Mouse (Mus musculus): ENCODE measurements at regions not wholly inside any gene's neighbourhood (a gene's known extent, or its start where the extent isn't known, plus 50 kb on each side); places are given as distances from the start of the nearest gene placed in this dataset.

DNA sequence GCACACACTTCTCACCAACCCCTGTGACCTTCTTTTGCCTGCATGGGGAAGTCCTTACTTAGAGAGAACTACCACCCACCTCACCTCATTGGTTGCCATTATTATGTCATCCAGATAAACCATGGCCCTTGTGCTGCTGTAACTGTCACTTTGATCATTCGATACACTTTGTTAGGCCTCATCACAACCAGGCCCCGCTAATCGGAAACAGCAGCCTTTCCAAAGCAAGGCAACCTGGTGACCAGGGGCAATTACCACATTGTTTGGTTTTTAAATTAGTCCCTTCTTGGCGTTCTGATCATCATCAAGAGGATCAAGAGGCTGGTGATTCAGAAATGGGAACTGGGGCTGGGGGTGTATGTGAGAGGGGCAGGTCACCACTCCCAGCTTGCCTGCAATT is 208.9 kb upstream of the Meis1 start:
- no peak for DNase-seq (ENCODE audit: low read depth, low spot score)

DNA sequence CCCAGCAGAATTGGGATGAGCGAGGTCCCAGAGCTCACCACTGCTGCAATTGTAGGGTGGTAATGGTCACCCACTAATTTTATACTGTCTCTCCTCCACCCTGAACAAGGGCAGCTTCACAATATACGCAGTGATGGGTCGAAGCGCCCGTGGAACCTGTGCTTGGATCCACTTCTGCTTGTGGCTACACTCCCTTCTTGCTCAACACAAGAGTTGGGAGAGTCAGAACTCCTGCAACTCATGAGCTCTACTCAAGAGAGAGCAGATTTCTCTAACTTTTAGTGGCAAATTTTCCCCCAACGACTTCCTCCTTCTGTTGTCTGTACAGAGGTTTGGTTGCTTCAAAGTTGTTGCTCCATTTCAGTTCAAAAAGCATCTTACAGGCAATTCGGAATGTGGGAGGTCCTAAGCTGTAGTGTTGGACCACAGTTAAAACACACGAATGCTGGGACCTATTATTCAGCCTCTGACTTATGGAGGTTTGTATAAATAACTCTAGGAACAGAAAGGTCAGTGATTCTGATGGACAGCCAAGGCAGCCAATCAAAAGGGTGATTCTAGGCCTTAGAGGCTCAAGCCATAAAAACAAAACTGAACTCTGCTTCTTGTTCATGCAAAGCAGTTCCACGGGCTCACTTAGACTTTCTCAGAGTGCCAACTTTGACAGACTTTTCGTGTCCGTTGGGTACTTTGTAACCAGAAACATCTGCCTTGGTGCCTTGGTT is 227.8 kb upstream of the Meis1 start:
- DNase-seq (ENCODE audit: low read depth, low spot score) = no peak

DNA sequence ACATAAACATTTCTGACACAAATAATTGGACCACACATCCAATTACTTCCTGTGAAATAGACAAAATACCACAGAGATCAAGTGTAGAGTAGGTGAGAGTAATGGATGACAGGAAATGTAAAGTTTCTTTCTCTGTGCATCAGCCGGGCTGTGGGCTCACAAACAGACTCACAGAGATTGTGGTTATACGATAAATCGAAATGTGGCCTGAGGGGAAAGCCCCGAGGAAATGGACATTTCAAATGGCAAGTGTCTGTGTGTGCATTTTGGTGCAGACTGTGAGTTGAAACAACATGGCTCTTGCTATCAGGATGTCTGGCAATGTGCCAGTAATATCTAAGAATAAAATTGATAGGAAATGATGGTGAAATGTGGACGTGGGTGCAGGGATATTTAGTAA is 234.8 kb upstream of the Meis1 start:
- DNase-seq (ENCODE audit: low read depth, low spot score) = no peak

DNA sequence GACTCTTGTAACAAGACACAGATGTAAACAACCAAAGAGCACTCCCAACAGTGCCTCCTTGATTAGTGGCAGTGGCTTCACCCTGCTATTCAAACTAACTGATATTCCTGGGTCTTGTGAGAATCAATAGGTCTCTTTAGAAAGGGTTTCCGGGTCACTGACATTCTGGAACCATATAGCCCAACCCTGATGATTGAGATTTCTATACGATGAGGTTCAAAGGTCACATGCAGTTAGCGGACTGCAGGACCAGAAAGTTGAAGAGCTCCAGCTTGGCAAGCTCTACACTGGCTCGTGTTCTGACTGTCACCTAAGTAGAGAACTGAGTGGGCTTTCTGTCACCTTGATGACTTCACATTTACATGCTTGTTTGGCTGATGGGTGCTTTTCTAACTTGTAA is 235.4 kb upstream of the Meis1 start:
- no peak for DNase-seq (ENCODE audit: low read depth, low spot score)

DNA sequence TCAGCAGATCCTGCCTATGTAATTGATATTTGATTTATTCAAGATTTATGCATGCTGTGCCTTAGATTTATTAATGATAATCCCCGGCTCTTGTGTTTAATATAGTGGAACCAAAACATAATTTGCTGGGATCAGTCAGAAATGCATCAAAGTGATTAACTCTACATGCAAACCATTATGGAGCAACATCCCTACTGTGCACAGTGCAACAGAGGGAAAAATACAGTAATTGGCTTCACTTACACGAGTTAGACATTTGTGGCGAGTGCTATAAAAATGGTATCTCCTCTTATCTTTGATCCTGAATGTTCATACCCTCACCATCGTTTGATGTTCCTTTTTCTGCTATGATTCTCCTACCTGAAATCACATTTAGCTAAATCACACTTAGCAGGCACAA is 238.8 kb upstream of the Meis1 start:
- no peak for DNase-seq (ENCODE audit: low read depth, low spot score)

DNA sequence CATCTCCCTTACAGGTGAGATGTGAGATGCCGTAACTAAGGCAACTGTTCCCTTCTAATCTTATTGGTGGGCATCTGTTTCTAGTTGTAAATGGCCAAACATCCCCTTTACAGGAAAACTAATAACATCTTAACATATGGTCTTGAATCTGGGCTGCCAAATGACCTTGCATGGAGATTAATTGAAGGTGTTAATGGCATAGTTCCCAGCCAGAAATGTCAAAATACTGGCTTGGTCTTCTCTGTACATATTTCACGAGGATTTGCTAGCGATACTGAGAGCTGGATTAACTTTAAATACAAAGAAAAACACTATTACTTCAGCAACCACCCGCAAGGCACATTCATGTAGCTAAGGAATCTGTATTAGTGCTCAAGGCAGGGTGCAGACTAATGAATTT is 244.0 kb upstream of the Meis1 start:
- DNase-seq (ENCODE audit: low read depth, low spot score) = no peak

DNA sequence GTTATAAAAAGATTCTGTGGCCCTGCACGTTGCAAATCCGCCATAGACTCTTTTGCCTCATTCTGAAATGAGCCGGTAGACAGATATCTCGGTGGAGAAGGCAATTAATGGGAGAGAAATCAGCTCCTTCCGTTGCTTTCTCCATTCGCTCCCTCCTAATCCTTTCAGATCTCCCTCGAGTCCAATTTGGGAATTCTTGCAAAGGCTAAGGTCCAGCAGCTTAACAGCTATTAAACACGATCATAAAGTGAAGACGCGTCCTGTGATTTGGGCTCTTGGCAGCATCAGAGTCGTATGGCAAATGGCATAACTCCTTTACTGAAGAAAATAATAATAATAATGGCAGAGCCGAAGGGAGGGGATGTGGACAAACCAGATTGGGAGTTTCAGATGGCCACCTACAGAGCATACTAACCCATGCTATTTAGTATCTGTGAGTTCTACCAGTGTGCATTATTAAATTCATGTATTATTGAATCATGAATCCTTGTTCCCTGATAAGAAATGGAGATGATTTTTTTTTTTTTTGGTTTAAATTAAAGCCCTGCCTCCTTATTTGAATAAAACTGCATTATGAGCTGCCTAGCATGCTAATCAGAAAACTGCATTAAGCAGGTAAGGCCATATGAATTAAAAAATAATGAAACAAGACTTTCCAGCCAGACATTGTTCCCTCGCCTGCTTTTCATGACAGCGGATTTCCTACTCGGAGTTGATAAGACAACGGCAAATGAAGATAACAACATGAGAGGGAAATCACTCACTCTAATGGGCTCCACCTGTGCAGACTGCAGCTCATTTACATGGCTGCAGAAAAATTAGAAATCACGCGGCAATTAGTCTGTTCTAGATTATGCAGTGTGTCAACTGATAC is 246.2 kb upstream of the Meis1 start:
- DNase-seq (ENCODE audit: low read depth, low spot score) = no peak

DNA sequence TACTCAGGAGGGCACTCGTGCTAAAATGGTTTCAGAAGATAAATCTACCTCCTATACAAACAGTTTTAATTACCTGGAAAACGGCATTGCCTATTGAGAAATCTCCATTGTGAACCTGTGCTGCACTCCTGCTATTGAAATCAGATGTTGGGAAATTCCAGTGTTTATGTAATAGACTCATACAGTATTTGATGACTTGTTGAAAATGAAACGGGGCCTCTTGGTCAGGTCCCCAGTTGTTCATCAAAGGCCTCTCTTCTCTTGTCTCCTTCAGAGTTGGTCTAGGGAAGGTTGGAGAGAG is 246.8 kb upstream of the Meis1 start:
- DNase-seq (ENCODE audit: low read depth, low spot score) = no peak

DNA sequence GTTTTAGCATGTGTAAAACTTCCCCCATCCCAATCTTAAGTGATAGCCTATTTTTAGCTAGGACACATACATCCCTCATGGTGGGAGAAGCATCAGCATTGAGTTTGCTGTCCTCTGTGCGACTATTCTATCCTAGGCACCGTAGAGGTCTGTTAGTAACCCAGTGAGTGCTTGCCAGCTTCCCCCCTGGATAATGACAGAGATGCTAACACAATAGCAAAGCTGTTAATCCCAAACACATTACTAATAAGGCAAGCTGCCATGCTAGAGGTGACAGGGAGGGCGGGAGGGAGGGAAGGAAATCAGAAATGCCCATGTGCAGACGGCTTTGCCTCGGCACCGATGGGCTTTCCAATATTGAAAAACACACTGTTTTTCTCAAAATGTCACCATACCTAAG is 272.2 kb upstream of the Meis1 start:
- no peak for DNase-seq (ENCODE audit: low read depth, low spot score)

DNA sequence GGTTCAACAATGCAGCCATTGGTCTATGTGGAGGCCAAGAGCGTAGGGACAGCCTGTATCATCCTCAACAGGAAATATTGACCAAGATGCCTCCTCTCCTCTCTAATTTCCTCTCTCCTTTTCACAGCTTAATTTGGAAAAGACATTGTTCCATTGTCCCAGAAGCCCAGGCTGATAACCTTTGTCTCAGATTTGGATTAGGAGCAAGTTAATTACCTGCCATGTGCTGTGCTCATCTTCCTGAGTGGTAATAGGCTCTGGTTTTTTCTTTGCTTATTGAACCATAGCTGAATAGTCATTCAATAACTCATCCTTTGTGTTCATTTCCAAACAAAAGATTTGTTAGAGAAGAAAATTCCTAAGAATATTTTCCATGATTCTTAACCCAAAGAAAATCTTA is 280.6 kb upstream of the Meis1 start:
- DNase-seq (ENCODE audit: low read depth, low spot score) = no peak

DNA sequence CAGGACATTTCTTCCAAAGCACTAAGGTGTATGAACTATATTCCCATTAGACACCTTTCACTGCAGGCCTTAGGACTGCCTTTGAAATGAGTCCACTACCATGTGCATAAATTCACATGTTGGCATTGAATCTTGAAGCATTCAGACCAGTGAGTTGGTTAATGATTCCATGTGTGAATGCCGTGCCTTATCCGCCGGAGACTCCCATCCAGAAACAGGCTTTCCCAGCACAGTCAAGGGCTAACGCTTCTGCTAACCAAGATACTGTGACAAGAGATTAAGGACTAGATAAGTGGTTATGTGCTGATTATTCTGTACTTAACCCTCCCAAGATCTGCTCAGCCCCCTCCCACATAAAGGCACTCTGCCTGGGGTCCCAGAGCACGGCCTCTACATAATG is 287.9 kb upstream of the Meis1 start:
- DNase-seq (ENCODE audit: low read depth, low spot score) = no peak

DNA sequence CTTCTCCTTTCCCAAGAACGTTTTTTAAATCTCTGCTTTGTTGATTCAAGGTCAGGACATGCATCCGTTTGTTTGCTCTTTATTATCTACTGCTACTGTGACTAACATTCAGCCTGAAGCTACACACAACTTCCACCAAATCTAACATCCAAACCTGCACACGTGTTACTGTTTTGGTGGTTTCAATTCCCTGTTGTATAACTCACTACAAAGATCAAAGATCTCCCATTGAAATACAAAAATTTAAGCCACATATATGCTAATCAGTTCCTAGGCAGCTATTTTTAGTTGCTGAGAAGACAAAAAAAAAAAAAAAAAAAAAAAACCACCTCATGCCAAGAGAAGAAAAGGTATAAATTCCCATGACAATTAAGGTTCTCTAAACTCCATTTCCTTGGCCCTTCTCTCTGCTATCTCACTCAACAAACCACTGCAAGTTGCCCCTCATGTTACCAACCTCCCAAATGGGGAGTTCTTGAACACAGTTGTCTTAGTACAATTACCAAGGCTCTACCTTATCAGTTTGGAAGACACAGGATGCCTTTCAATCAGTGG is 312.0 kb upstream of the Meis1 start:
- no peak for DNase-seq (ENCODE audit: low read depth, low spot score)

DNA sequence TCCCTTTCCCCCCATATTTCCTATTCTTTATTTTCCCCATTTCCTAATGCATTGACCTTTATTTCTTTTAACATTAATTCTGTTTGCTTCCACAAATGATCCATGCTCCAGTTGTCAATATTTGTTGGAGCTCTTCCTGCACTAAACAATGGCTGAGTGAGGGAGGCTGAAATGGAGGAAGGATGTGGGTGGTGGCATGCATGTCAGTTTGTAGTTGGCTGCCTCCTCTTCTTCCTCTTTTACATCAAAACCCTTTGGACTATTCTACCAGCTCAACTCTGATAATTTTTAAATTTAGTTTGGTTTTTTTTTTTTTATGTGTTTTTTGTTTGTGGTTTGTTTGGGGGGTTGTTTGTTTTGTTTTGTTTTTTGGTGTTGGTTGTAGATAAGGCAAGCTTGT is 313.5 kb upstream of the Meis1 start:
- DNase-seq (ENCODE audit: low read depth, low spot score) = no peak

DNA sequence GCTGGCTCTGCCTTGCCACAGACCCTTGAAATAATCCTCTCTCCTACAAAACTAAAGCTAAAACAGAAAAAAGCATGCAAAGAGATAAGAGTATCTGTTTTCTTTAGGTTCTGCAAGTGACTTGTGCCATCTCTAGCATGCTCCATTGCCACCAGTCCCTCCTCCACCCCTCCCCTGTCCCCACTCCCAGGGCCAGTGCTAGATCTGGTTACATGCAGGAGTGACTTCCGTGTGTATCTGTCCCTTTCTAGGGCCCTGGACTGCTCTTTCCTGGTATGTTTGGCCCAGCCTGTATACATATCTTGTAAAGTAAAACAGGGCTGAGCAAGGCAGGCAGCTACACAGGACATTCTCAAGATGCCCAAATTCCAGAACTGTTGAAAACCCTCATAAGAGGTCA is 313.9 kb upstream of the Meis1 start:
- DNase-seq (ENCODE audit: low read depth, low spot score) = no peak

DNA sequence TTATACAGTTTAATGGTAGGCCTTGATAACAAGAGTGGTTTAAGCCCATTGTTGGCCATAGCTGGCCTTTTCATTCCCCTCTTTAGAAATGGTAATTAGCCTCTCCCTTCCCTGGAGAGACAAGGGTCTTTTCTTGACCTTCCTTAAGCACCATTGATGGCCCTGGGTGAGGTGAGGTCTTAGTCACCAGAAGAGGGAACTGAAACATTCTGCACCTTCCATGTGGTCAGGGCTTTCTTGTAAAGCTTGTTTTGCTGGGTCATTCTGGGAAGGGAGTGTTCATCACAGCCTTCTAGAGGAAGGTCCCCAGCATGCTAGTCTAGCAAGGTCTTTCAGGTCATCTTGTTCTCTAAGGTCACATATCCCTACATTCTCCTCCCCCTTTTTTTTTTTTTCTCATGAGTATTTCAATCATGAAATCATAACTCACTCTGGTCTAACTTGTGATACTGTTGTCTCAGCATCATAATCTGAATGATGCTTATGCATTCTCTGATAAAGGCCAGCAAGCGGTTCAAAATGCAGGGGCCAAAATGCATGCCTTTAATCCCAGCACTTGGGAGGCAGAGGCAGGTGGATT is 315.2 kb upstream of the Meis1 start:
- DNase-seq (ENCODE audit: low read depth, low spot score) = no peak

DNA sequence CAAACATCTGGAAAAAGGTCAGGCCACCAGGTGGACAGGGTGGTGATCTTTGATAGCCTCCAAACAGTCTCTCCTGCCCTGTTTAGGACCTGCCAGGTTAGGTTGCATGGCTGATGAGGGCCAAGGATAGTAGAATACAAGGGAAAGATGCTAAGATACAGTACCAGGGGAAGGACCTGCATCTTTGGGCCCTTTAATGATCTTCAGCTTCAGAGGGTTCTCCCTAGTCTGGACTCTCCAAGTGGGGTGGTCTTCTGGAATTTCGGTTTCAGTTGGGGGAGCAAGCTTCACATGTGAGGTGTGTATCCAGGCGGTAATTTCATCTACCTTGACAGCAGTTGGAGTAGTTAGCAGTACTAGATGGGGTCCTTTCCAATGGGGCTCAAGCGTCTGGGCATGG is 316.6 kb upstream of the Meis1 start:
- DNase-seq (ENCODE audit: low read depth, low spot score) = no peak

DNA sequence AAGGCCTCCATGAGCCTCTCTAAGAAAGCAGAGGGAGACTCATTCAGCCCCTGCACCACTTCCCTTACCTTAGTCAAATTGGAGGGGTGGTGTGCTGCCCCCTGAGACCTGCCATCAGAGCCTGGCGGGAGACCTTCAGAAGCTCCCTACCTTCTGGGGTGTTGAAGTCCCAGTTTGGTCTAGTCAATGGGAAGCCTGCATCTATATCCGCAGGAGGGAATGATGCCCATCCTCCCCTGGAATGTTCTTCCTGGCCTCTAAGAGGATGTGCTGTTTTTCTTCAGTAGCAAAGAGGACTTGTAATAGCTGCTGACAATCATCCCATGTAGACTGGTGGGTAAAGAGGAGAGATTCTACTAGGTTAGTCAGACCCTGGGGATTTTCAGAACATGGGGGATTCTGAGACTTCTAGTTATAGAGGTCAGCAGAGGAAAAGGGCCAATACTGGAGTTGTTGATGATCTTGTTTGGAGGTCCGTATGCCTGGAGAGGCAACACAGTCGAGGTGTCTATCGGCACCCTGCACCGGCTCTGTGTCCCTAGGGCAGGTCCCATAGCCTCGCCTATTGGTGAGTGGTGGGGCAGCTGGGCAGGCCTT is 321.0 kb upstream of the Meis1 start:
- DNase-seq (ENCODE audit: low read depth, low spot score) = no peak

DNA sequence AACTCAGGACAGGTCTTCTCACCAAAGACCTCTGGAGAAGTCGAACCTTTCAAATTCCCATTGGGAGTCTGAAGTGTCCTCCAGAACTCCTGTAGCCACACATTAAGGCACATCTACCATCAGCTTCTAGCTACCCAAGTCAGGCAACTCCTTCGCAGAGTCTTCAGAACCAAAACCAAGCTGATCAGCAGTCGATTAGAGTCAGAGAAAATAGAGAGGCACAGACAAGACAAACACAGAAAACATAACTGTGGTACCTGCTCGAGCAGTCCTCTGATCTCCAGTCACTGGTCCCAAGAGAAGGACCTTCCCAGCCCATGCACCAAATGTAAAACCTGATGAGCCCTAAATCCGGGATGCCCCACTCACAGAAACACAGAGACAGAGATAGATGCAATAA is 322.1 kb upstream of the Meis1 start:
- no peak for DNase-seq (ENCODE audit: low read depth, low spot score)

DNA sequence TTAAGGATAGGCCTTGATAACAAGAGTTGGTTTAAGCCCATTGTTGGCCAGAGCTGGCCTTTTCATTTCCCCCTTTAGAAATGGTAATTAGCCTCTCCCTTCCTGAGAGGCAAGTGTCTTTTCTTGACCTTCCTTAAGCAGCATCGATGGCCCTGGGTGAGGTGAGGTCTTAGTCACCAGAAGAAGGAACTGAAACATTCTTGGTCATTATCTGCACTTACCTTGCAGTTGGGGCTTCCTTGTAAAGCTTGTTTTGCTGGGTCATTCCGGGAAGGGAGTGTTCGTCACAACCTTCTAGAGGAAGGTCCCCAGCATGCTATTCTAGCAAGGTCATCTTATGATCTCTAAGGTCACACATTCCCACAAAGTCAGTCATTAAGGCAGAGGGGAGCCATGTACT is 322.6 kb upstream of the Meis1 start:
- no peak for DNase-seq (ENCODE audit: low read depth, low spot score)

DNA sequence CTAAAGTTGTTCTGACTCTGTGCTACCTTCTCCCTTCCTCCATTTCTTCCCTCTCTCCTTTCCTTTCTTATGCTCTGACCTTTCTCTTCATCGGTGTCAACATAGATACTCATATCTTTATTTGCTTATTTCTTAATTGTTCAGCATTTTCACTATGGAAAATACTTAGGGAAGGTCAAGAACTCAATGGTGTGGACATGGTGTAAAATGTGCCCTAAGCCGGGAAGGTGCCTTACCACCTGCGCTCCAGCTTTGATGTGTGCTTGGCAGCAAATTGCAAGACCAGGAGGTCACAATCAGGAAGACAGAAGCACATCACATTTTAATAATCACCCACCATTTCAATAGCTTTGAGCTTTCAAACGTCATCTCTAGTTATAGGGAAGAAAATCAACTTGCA is 324.0 kb upstream of the Meis1 start:
- DNase-seq (ENCODE audit: low read depth, low spot score) = no peak

DNA sequence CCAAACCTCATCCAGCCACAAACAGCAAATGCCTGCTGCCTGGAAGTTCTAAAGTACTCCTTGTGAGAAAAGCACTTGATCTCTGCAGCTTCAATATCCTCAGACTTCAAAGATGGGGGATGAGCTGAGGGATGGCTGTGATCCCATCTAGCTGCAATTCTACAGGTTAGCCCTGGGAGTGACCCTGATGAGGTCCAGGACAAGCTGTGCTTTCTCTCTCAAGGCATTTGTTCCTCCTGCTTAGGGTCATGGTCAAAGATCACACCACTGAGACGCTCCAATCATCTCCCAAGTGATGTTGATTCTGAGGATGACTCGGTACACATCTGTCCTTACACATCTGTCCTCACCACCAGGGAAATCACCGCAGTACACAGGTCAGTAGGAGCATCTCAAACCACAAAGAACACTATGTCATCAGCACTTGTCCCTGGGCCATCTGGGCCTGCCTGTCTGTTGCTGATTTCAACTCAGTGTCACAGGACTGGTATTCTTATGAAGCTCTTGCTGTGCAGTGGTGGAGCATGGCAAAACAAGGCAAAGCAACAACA is 327.6 kb upstream of the Meis1 start:
- no peak for DNase-seq (ENCODE audit: low read depth, low spot score)

All from mesoderm, embryonic 11.5 days (tissue).